Mouse (Mus musculus) brain, embryonic 14.5 days (tissue): ENCODE results near the gene Cela1. TPM values are rescaled to one million over a fixed set of nuclear protein-coding genes. Genes with fewer than 3 reads are reported as not detected.
A peak's percentile ranks its signal among the peaks of the same experiment; 100 is the strongest.

Source experiments
- DNase-seq: peaks from one replicate; pipeline ENCODE4 v3.0.0-alpha.2; 2011; ENCODE audit warnings: low read depth
- CTCF ChIP-seq: fragments of 200-500 bp; IDR thresholded peaks from 2 replicates; pipeline ENCODE4 v1.5.1; 2012; ENCODE audit warnings: inconsistent platforms, mild to moderate bottlenecking, moderate library complexity, borderline replicate concordance; ENCODE audit not compliant: insufficient read depth, insufficient read length; ENCODE audit errors: extremely low read depth
- POLR2A ChIP-seq: fragments of 200-500 bp; IDR thresholded peaks from 2 replicates; pipeline ENCODE4 v1.6.1; 2012; ENCODE audit warnings: mild to moderate bottlenecking, inconsistent platforms, borderline replicate concordance; ENCODE audit not compliant: poor library complexity, insufficient read depth, insufficient read length, severe bottlenecking; ENCODE audit errors: extremely low read depth
- polyA plus RNA-seq: library from polyadenylated mRNA; depleted of rRNA; stranded (reverse); fragments of >200 nt; gene quantifications from 2 replicates; pipeline ENCODE4 v1.2.3, GENCODE M21; 2012

Cela1 gene
- polyA plus RNA-seq, 1 experiment: 0.68 TPM

GRCm38 (mm10) chr15:100665411-100666218 lies 22.1 kb downstream of the Cela1 start:
- TF ChIP-seq CTCF: no peak
- no peak for TF ChIP-seq POLR2A

GRCm38 (mm10) chr15:100664813-100665274 lies 22.9 kb downstream of the Cela1 start:
- no peak for TF ChIP-seq CTCF
- no peak for TF ChIP-seq POLR2A
- no peak for DNase-seq

More at GRCm38 (mm10) chr15:100665411-100666218, 22.1 kb downstream of the Cela1 start:
- DNase-seq: peak; percentile 31

DNA sequence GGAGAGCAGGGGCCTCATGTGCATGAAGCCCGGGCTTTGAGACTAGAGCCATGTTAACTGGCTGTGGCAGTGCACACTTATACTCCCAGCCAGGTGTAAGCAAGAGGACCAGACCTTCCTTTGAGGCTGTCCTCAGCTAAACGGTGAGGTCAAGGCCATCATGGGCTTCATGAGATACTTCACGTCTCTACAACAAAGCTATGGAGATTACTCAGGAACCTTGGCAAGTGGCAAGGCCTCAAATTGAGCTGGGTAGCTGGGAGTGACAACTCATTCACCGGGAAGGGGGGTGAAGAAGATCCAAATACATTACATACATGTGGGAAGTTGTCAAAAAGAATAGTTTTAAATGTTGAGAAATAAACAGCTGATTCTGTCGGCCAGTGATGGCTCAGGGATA lies 26.9 kb downstream of the Cela1 start:
- TF ChIP-seq CTCF: no peak
- TF ChIP-seq POLR2A: no peak
- DNase-seq: no peak

- DNase-seq: no peak
- TF ChIP-seq POLR2A: no peak
- TF ChIP-seq CTCF: no peak
Measured at GRCm38 (mm10) chr15:100660306-100660705, 27.4 kb downstream of the Cela1 start.

GRCm38 (mm10) chr15:100655201-100655600 lies 32.5 kb downstream of the Cela1 start:
- no peak for TF ChIP-seq POLR2A
- TF ChIP-seq CTCF: no peak
- no peak for DNase-seq

DNA sequence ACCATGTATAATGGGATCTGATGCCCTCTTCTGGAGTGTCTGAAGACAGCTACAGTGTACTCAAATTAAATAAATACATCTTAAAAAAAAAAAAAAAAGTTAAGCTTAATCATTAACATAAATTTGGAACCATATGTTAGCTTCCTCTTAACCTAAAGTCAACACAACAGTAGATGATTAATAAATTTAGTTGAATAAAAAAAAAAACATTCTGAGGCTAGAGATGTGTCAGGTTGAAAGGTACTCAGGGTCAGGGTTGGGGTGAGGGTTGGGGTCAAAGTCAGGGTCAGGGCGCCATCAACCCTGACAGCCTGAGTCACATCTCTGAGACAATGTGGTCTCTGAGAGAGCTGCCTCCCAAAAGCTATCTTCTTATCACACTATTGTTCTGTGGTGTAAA lies 33.5 kb downstream of the Cela1 start:
- TF ChIP-seq POLR2A (no peak), CTCF (no peak)
- no peak for DNase-seq

- DNase-seq: no peak
- TF ChIP-seq POLR2A (no peak), CTCF (no peak)
Measured at GRCm38 (mm10) chr15:100651610-100652009, 36.1 kb downstream of the Cela1 start.

GRCm38 (mm10) chr15:100650111-100650510 lies 37.6 kb downstream of the Cela1 start:
- TF ChIP-seq POLR2A (no peak), CTCF (no peak)
- no peak for DNase-seq

GRCm38 (mm10) chr15:100646161-100646560 lies 41.6 kb downstream of the Cela1 start:
- TF ChIP-seq POLR2A (no peak), CTCF (no peak)
- DNase-seq: no peak

DNA sequence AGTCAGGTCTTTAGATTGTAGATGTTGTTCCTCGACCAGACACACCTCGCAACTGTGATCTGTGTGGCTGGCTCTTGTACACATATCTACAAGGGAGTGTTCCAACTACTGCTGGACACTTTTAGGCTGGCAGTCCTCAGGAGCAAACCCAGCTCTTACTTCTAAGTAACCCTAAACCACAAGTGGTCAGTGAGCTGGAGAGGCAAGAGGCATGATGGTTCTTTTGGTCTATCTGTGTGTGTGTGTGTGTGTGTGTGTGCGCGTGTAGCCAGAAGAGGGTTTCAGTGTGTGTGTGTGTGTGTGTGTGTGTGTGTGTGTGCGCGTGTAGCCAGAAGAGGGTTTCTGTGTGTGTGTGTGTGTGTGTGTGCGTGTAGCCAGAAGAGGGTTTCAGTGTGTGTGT lies 45.3 kb downstream of the Cela1 start:
- no peak for TF ChIP-seq CTCF
- no peak for TF ChIP-seq POLR2A
- no peak for DNase-seq

DNA sequence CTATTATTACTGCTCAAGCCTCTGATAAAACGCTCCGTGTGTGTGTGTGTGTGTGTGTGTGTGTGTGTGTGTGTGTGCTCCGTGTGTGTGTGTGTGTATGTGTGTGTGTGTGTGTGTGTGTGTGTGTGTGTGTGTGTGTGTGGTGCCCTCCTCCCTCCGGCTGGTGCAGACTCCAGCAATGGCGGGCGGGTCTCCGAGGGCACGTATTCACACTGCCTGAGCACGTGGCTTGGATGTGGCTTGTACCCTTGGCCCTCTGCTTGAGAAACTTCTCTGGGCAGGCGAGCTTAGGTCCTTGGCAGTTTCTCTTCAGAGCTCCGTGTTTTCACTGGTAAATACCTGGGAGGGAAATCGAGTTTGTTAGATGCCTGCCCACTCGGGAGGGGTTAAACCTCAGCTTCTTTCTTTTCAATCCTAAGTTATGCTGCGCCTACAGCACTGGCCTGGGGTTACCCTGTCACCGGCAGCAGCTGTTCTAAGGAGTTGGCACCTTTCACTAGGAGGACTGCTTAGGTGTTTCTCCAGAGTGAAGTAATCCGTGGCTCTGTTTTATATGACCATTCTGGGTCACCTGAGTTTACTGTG lies 46.4 kb downstream of the Cela1 start:
- TF ChIP-seq CTCF (no peak), POLR2A (no peak)
- no peak for DNase-seq
